Mouse (Mus musculus): Measurements from ENCODE around the gene Rab3b. TPM values are rescaled to one million over a fixed set of nuclear protein-coding genes. Genes with fewer than 3 reads are reported as not detected.

Gene Rab3b
- polyA plus RNA-seq, 1 experiment: 1.7 TPM

DNA sequence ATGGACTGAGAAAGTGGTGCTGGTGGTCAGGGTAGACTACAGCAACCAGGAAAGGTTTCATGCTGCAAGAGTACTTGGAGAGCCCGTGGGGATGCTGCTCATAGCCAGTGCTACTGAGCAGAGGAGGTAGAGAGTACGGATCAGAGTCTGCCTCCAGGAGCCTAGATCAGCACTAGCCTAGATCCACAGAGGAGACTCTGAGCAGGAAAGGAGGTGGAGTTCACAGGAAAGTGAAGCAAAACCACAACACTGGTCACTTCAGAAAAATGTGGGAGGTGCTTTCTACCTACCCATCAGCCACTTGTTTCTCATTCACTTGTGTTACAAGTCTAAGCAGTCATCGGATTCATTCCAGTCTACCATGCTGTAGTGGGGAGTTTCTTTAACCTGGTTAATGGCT, 80.8 kb downstream of the Rab3b start:
- H3K4me1 ChIP-seq (replicated peaks; ENCODE audit: control insufficient read depth, insufficient read depth, low read length): no peaks in the 10 kb centered on the region
- H3K4me3 ChIP-seq (ENCODE audit: control insufficient read depth, insufficient read depth, low read length): no peak overlapping the region
- no peak for TF ChIP-seq POLR2A (IDR thresholded peaks at IDR 0.05; ENCODE audit: control insufficient read depth, extremely low read depth, insufficient read depth, low read length, poor library complexity)
- TF ChIP-seq CTCF (IDR thresholded peaks at IDR 0.05; ENCODE audit: borderline replicate concordance, control insufficient read depth, extremely low read depth, insufficient read depth, low read length, poor library complexity): no peak
- H3K36me3 ChIP-seq (ENCODE audit: control insufficient read depth, insufficient read depth, low read length): no peaks in the 10 kb centered on the region
- DNase-seq: no peak
- H3K27me3 ChIP-seq (ENCODE audit: control insufficient read depth, insufficient read depth, low read length): no peaks in the 10 kb centered on the region
- 89% methylated on average over 3 of the region's 3 CpGs for WGBS
- no peak overlapping the region for H3K27ac ChIP-seq (ENCODE audit: control insufficient read depth, insufficient read depth, low read length)

DNA sequence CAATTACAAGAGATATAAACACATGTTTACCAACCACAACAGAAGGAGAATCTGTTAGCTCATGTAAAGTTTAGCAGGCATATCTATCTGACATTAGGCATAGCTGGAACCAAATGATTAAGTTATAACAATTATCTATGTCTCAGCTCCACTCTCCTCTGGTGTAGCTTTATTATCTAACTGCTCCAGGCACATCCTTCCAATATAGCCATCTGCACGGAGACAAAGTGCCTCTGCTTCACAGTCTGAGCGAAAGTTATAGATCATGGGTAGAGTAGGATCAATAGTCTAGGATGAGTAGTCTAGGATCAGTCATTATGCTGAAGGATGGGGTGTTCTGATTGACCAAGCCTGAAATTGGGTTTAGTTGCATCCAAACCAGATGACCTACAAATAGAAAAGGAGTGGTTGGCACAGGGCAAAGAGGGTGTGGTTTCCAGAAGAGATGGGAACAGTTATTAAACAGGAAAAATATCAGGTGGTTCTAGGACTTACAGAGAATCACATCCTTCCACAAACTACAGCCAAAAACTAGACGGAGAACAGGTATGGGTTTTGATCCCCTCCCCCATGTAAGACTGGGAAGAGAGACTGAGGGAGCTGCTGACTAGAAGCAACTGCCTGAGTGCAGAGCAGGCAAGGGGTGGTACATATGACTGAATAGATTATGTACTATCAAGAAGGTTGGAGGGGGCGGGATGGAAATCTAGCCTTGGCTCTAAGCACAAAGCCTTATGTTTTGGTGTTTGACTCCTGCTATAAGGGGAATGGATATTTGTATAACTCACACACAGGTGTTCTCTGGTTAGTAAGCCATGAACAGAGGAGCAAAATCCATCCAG, 82.0 kb downstream of the Rab3b start:
- H3K36me3 ChIP-seq (ENCODE audit: control insufficient read depth, insufficient read depth, low read length): no peaks in the 10 kb centered on the region
- H3K4me1 ChIP-seq (replicated peaks; ENCODE audit: control insufficient read depth, insufficient read depth, low read length): no peaks in the 10 kb centered on the region
- TF ChIP-seq CTCF (IDR thresholded peaks at IDR 0.05; ENCODE audit: borderline replicate concordance, control insufficient read depth, extremely low read depth, insufficient read depth, low read length, poor library complexity): no peak
- TF ChIP-seq POLR2A (IDR thresholded peaks at IDR 0.05; ENCODE audit: control insufficient read depth, extremely low read depth, insufficient read depth, low read length, poor library complexity): no peak
- H3K27me3 ChIP-seq (ENCODE audit: control insufficient read depth, insufficient read depth, low read length): no peaks in the 10 kb centered on the region
- WGBS: 94% methylated on average over 4 of the region's 4 CpGs
- no peak overlapping the region for H3K27ac ChIP-seq (ENCODE audit: control insufficient read depth, insufficient read depth, low read length)
- no peak for DNase-seq
- H3K4me3 ChIP-seq (ENCODE audit: control insufficient read depth, insufficient read depth, low read length): no peak overlapping the region

DNA sequence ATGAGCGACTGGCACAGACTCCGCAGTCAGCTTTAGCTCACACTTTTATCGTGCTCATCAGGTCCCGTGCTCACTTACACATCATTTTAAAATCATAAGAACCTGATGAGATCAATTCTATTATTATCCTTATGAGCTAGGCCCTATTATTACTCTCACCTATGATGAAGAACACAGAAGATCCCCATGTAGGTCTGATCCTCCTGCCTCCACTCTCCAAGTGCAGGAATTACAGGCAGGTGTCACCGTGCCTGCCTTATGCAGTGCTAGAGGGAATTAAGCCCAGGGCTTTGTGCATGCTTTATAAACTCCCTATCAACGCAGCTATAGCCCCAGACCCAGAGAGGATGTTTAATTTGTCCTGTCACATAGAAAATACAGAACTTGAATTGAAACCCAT, 84.2 kb downstream of the Rab3b start:
- Histone ChIP-seq H3K4me3 (ENCODE audit: control insufficient read depth, insufficient read depth, low read length) (no peak overlapping the region), H3K27me3 (ENCODE audit: control insufficient read depth, insufficient read depth, low read length) (no peaks in the 10 kb centered on the region), H3K4me1 (replicated peaks; ENCODE audit: control insufficient read depth, insufficient read depth, low read length) (no peaks in the 10 kb centered on the region), H3K36me3 (ENCODE audit: control insufficient read depth, insufficient read depth, low read length) (no peaks in the 10 kb centered on the region), H3K27ac (ENCODE audit: control insufficient read depth, insufficient read depth, low read length) (no peak overlapping the region)
- TF ChIP-seq CTCF (IDR thresholded peaks at IDR 0.05; ENCODE audit: borderline replicate concordance, control insufficient read depth, extremely low read depth, insufficient read depth, low read length, poor library complexity) (no peak), POLR2A (IDR thresholded peaks at IDR 0.05; ENCODE audit: control insufficient read depth, extremely low read depth, insufficient read depth, low read length, poor library complexity) (no peak)
- DNase-seq: no peak
- WGBS: 92% methylated on average over 6 of the region's 6 CpGs

GRCm38 (mm10) chr4:108969517-108969916, 90.7 kb downstream of the Rab3b start:
- Histone ChIP-seq H3K27ac (ENCODE audit: control insufficient read depth, insufficient read depth, low read length) (no peak overlapping the region), H3K36me3 (ENCODE audit: control insufficient read depth, insufficient read depth, low read length) (no peaks in the 10 kb centered on the region), H3K27me3 (ENCODE audit: control insufficient read depth, insufficient read depth, low read length) (no peaks in the 10 kb centered on the region), H3K4me1 (replicated peaks; ENCODE audit: control insufficient read depth, insufficient read depth, low read length) (no peaks in the 10 kb centered on the region), H3K4me3 (ENCODE audit: control insufficient read depth, insufficient read depth, low read length) (no peak overlapping the region)
- WGBS: 72% methylated on average over 3 of the region's 3 CpGs
- TF ChIP-seq CTCF (IDR thresholded peaks at IDR 0.05; ENCODE audit: borderline replicate concordance, control insufficient read depth, extremely low read depth, insufficient read depth, low read length, poor library complexity) (no peak), POLR2A (IDR thresholded peaks at IDR 0.05; ENCODE audit: control insufficient read depth, extremely low read depth, insufficient read depth, low read length, poor library complexity) (no peak)
- DNase-seq: no peak

GRCm38 (mm10) chr4:108971054-108971453, 92.2 kb downstream of the Rab3b start:
- no peaks in the 10 kb centered on the region for H3K27me3 ChIP-seq (ENCODE audit: control insufficient read depth, insufficient read depth, low read length)
- H3K4me1 ChIP-seq (replicated peaks; ENCODE audit: control insufficient read depth, insufficient read depth, low read length): no peaks in the 10 kb centered on the region
- 80% methylated on average over 5 of the region's 5 CpGs for WGBS
- H3K27ac ChIP-seq (ENCODE audit: control insufficient read depth, insufficient read depth, low read length): no peak overlapping the region
- H3K36me3 ChIP-seq (ENCODE audit: control insufficient read depth, insufficient read depth, low read length): no peaks in the 10 kb centered on the region
- TF ChIP-seq CTCF (IDR thresholded peaks at IDR 0.05; ENCODE audit: borderline replicate concordance, control insufficient read depth, extremely low read depth, insufficient read depth, low read length, poor library complexity) (no peak), POLR2A (IDR thresholded peaks at IDR 0.05; ENCODE audit: control insufficient read depth, extremely low read depth, insufficient read depth, low read length, poor library complexity) (no peak)
- DNase-seq: no peak
- H3K4me3 ChIP-seq (ENCODE audit: control insufficient read depth, insufficient read depth, low read length): no peak overlapping the region

DNA sequence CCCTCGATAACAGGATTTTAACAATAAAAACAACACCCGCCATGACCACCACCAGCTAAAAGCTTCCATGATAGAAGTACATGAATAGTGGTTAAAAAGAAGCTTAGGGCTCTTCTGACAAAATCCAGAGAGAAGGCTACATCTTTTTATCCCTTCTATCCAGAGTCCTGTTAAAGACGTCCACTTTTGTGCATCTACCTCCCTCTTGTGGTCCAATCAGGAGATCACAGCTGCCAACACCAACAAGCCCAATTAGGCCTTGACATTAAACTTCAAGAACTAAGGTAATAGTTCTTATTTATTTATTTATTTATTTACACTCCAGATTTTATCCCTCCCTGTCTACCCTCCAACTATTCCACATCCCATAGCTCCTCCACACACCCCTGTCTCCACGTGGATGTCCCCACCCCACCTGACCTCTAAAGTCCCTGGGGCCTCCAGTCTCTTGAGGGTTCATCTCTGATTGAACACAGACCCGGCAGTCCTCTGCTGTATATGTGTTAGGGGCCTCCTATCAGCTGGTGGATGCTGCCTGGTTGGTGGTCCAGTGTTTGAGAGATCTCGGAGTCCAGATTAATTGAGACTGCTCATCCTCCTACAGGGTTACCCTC, 97.7 kb downstream of the Rab3b start:
- Histone ChIP-seq H3K27ac (ENCODE audit: control insufficient read depth, insufficient read depth, low read length) (no peak overlapping the region), H3K4me1 (replicated peaks; ENCODE audit: control insufficient read depth, insufficient read depth, low read length) (no peaks in the 10 kb centered on the region), H3K36me3 (ENCODE audit: control insufficient read depth, insufficient read depth, low read length) (no peaks in the 10 kb centered on the region), H3K27me3 (ENCODE audit: control insufficient read depth, insufficient read depth, low read length) (no peaks in the 10 kb centered on the region), H3K4me3 (ENCODE audit: control insufficient read depth, insufficient read depth, low read length) (no peak overlapping the region)
- WGBS: 64% methylated on average over 6 of the region's 6 CpGs
- TF ChIP-seq POLR2A (IDR thresholded peaks at IDR 0.05; ENCODE audit: control insufficient read depth, extremely low read depth, insufficient read depth, low read length, poor library complexity) (no peak), CTCF (IDR thresholded peaks at IDR 0.05; ENCODE audit: borderline replicate concordance, control insufficient read depth, extremely low read depth, insufficient read depth, low read length, poor library complexity) (no peak)
- no peak for DNase-seq

Measured in thymus, adult 2 months (tissue).